Mouse (Mus musculus) spleen, adult 2 months (tissue): ENCODE results near the gene Ssbp4.

Experiments used
- CTCF ChIP-seq: fragments of 200-500 bp; IDR thresholded peaks from 2 replicates; pipeline ENCODE4 v1.5.1; 2011; ENCODE audit warnings: mild to moderate bottlenecking, inconsistent platforms; ENCODE audit not compliant: insufficient read depth, insufficient read length, insufficient replicate concordance; ENCODE audit errors: extremely low read depth
- POLR2A ChIP-seq: fragments of 200-500 bp; IDR thresholded peaks from 2 replicates; pipeline ENCODE4 v1.6.1; 2011; ENCODE audit warnings: low read depth, low read length, inconsistent platforms

DNA sequence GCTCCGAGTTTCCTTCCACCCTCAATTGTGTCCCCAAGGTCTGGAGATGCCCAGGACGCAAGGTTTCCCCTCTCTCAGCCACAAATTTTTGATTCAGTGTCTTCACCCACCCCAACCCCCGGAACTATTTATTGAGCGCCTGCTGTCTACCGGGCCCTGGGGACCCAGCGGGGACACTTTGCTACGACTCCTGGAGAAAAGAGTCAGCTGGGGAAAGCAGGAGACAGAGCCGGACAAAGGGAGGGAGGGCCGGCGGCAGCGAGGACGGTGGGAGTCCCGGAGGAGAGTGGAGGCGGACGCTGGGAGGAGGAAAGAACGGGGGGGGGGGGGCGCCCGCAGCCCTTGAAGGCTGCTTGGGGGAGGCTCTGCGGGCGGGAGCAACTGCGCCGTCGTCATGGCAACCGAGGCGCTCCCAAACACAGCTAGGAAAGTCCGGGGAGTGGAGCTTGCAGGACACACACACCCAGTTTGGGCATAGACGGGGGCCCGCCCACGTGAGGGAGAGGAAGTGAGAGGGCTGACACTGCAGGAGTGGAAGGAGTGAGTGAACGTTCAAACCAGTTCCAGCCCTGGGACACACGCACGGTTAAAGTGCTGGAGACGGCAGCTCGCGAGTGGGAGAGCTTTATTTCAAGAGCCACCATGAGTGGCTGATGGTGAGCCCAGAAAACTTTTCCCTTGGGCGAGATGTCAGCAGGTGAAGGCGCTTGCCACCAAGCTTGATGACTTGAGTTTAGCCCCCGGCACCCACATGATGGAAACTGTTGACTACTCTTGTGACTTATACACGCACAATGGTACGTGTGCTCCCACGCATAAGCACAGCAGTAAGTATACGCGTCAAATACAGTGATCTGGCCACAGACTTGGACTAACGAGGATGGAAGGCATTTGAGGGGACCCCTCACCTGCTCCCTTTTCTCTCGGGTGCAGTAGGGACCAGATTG lies 1.4 kb upstream of the Ssbp4 start:
- TF ChIP-seq CTCF (no peak), POLR2A (no peak)
